Mouse (Mus musculus) adrenal gland (tissue): ENCODE results near the gene Ccdc12.

ENCODE experiments used
- intact Hi-C: fragments of 180-260 bp; cut with DNase I; formaldehyde crosslinking; loops from one replicate; pipeline ENCODE4 v1.15.1; 2025
- long read RNA-seq, 2 experiments: library from polyadenylated mRNA; unstranded; transcript quantifications; one replicate each; pipeline ENCODE4 v2.0.0; 2020; ENCODE audit warnings: borderline replicate concordance in 1 of 2; ENCODE audit not compliant: insufficient replicate concordance in 1 of 2

Gene Ccdc12
- long read RNA-seq, experiment 1, transcript Ccdc12-201 (7 exons, 834 nt): major isoform, 33 of 37 reads
- long read RNA-seq, experiment 1, partial matches to known transcripts: 0 of 37 reads
- long read RNA-seq, experiment 1, other reads (novel, unspliced or antisense): 1 of 37 reads
- long read RNA-seq, experiment 2, transcript Ccdc12-201 (7 exons, 834 nt): major isoform, 22 of 32 reads
- long read RNA-seq, experiment 2, partial matches to known transcripts: 4 of 32 reads
- long read RNA-seq, experiment 2, other reads (novel, unspliced or antisense): 1 of 32 reads

- intact Hi-C loops: no loop called here
These were observed at the start of gene Ccdc12 for GRCm38 (mm10) chr9:110656249-110657221. Gene Ccdc12 (plus strand): TSS chr9:110656503.

- intact Hi-C loops: no loop called here
These were observed 44.8 kb upstream of the Ccdc12 start for GRCm38 (mm10) chr9:110611471-110611870.

- intact Hi-C loops: no loop called here
These were observed 39.2 kb upstream of the Ccdc12 start for GRCm38 (mm10) chr9:110617081-110617480.

- intact Hi-C loops: no loop called here
These were observed 36.1 kb upstream of the Ccdc12 start for GRCm38 (mm10) chr9:110620180-110620579.

GRCm38 (mm10) chr9:110620685-110621084 lies 35.6 kb upstream of the Ccdc12 start:
- intact Hi-C loops: no loop called here

- intact Hi-C loops: no loop called here
These were observed 33.6 kb upstream of the Ccdc12 start for GRCm38 (mm10) chr9:110622621-110623219.

- intact Hi-C loops: no loop called here
These were observed 32.7 kb upstream of the Ccdc12 start for GRCm38 (mm10) chr9:110623416-110624195.

- intact Hi-C loops: no loop called here
These were observed 31.7 kb upstream of the Ccdc12 start, which contains the start of gene Nradd for GRCm38 (mm10) chr9:110624361-110625166. Gene Nradd (minus strand): TSS chr9:110624452.

- intact Hi-C loops: no loop called here
These were observed 30.9 kb upstream of the Ccdc12 start for GRCm38 (mm10) chr9:110625350-110625908.

- intact Hi-C loops: loop anchor here (5.0 kb wide), 1 partner anchor 218 kb away; no protein-coding TSS in a partner anchor
These were observed 26.1 kb upstream of the Ccdc12 start for GRCm38 (mm10) chr9:110630171-110630570.

GRCm38 (mm10) chr9:110631191-110631590 lies 25.1 kb upstream of the Ccdc12 start:
- intact Hi-C loops: loop anchor here (5.0 kb wide), 1 partner anchor 219 kb away; no protein-coding TSS in a partner anchor

GRCm38 (mm10) chr9:110631651-110632275 lies 24.5 kb upstream of the Ccdc12 start:
- intact Hi-C loops: loop anchor here (5.0 kb wide), 1 partner anchor 219 kb away; no protein-coding TSS in a partner anchor

GRCm38 (mm10) chr9:110632671-110633070 lies 23.6 kb upstream of the Ccdc12 start:
- intact Hi-C loops: loop anchor here (5.0 kb wide), 1 partner anchor 220 kb away; no protein-coding TSS in a partner anchor

GRCm38 (mm10) chr9:110633882-110634281 lies 22.4 kb upstream of the Ccdc12 start:
- intact Hi-C loops: loop anchor here (5.0 kb wide), 1 partner anchor 222 kb away; no protein-coding TSS in a partner anchor

- intact Hi-C loops: loop anchor here (1.0 to 5.0 kb wide), 3 partner anchors 74 to 237 kb away; no protein-coding TSS in a partner anchor
These were observed 21.1 kb upstream of the Ccdc12 start for GRCm38 (mm10) chr9:110635225-110635624.

GRCm38 (mm10) chr9:110638611-110639021 lies 17.7 kb upstream of the Ccdc12 start:
- intact Hi-C loops: loop anchor here (5.0 kb wide), 2 partner anchors 139 to 234 kb away; no protein-coding TSS in a partner anchor

- intact Hi-C loops: no loop called here
These were observed 15.3 kb upstream of the Ccdc12 start for GRCm38 (mm10) chr9:110641006-110641405.

- intact Hi-C loops: no loop called here
These were observed 13.3 kb upstream of the Ccdc12 start for GRCm38 (mm10) chr9:110642812-110643524.
